Mouse (Mus musculus) CD4-positive, CD25-positive, alpha-beta regulatory T cell (primary cell): ENCODE results near the gene Gm14322. TPM values are rescaled to one million over a fixed set of nuclear protein-coding genes. Genes with fewer than 3 reads are reported as not detected.

Source experiments
- polyA plus RNA-seq: library from polyadenylated mRNA; unstranded; fragments of 100-300 nt; shearing (Covaris generic); gene quantifications from one replicate; pipeline ENCODE4 v1.2.1, GENCODE M21; 2017

The Gm14322 gene
- not detected for polyA plus RNA-seq

GRCm38 (mm10) chr2:177758941-177759558, at the start of gene Gm14322:
Gm14322 (plus strand) TSS chr2:177759288.

Other genes with a start within 250 kb of the Gm14322 start
- gene Gm14406, start 181.1 kb upstream of the Gm14322 start, polyA plus RNA-seq, result not detected
- gene Gm14325, start 81.0 kb downstream of the Gm14322 start, polyA plus RNA-seq, result 10.1 TPM
- gene Gm14327, start 137.8 kb downstream of the Gm14322 start, polyA plus RNA-seq, result not detected
- 0.34 TPM for gene Zfp972, start 166.3 kb downstream of the Gm14322 start, polyA plus RNA-seq
- gene Gm14326, start 198.0 kb downstream of the Gm14322 start, polyA plus RNA-seq, result 6.9 TPM